Mouse (Mus musculus): ENCODE measurements at regions not wholly inside any gene's neighbourhood (a gene's known extent, or its start where the extent isn't known, plus 50 kb on each side); places are given as distances from the start of the nearest gene placed in this dataset.

GRCm38 (mm10) chr7:111362646-111363045, 279.8 kb upstream of the Eif4g2 start:
- Histone ChIP-seq H3K36me3 (ENCODE audit: control insufficient read depth, insufficient read depth) (no peaks in the 10 kb centered on the region), H3K4me3 (no peak overlapping the region), H3K27me3 (ENCODE audit: control insufficient read depth, insufficient read depth, insufficient read length) (no peaks in the 10 kb centered on the region), H3K4me2 (ENCODE audit: low read depth) (no peak overlapping the region), H3K79me2 (ENCODE audit: control insufficient read depth, insufficient read depth) (no peaks in the 10 kb centered on the region), H3ac (ENCODE audit: control insufficient read depth, insufficient read length) (no peak overlapping the region)
- TF ChIP-seq TCF12 (IDR thresholded peaks at IDR 0.05; ENCODE audit: insufficient read depth, poor library complexity, severe bottlenecking) (no peak), MAX (IDR thresholded peaks at IDR 0.05; ENCODE audit: low read depth) (no peak), MYOD1 (IDR thresholded peaks at IDR 0.05; ENCODE audit: control insufficient read depth in 1 of 3, insufficient read length in 2 of 3, low read depth in 2 of 3) (no peak), REST (IDR thresholded peaks at IDR 0.05; ENCODE audit: insufficient read depth, insufficient read length) (no peak), SRF (IDR thresholded peaks at IDR 0.05; ENCODE audit: control insufficient read depth, insufficient read length, low read depth) (no peak), USF1 (IDR thresholded peaks at IDR 0.05; ENCODE audit: low read depth) (no peak), E2F4 (IDR thresholded peaks at IDR 0.05; ENCODE audit: insufficient read depth) (no peak), CEBPB (IDR thresholded peaks at IDR 0.05; ENCODE audit: insufficient read depth, poor library complexity, severe bottlenecking) (no peak), POLR2AphosphoS2 (IDR thresholded peaks at IDR 0.05; ENCODE audit: insufficient read length, low read depth) (no peak), TCF3 (IDR thresholded peaks at IDR 0.05; ENCODE audit: insufficient read length, low read depth) (no peak), POLR2A (IDR thresholded peaks at IDR 0.05; ENCODE audit: insufficient read length, low read depth) (no peak), MYOG (IDR thresholded peaks at IDR 0.05; ENCODE audit: control insufficient read depth in 1 of 3, insufficient read depth in 1 of 3, insufficient read length in 2 of 3, low read depth in 2 of 3) (no peak)

GRCm38 (mm10) chr7:111355088-111355656, 272.3 kb upstream of the Eif4g2 start:
- no peaks in the 10 kb centered on the region for H3K36me3 ChIP-seq (ENCODE audit: control insufficient read depth, insufficient read depth)
- H3K79me2 ChIP-seq (ENCODE audit: control insufficient read depth, insufficient read depth): no peaks in the 10 kb centered on the region
- no peak overlapping the region for H3ac ChIP-seq (ENCODE audit: control insufficient read depth, insufficient read length)
- no peak overlapping the region for H3K4me3 ChIP-seq
- peak overlapping the region; percentile 10 for H3K4me2 ChIP-seq (ENCODE audit: low read depth)
- TF ChIP-seq MAX (IDR thresholded peaks at IDR 0.05; ENCODE audit: low read depth): no peak
- TF ChIP-seq TCF12 (IDR thresholded peaks at IDR 0.05; ENCODE audit: insufficient read depth, poor library complexity, severe bottlenecking): no peak
- TF ChIP-seq E2F4 (IDR thresholded peaks at IDR 0.05; ENCODE audit: insufficient read depth): no peak
- 0 out of 2 replicates have a peak, but pooled peaks have one; percentile 6 for TF ChIP-seq CEBPB (IDR thresholded peaks at IDR 0.05; ENCODE audit: insufficient read depth, poor library complexity, severe bottlenecking)
- no peak for TF ChIP-seq MYOG (IDR thresholded peaks at IDR 0.05; ENCODE audit: control insufficient read depth in 1 of 3, insufficient read depth in 1 of 3, insufficient read length in 2 of 3, low read depth in 2 of 3)
- no peak for TF ChIP-seq POLR2A (IDR thresholded peaks at IDR 0.05; ENCODE audit: insufficient read length, low read depth)
- no peaks in the 10 kb centered on the region for H3K27me3 ChIP-seq (ENCODE audit: control insufficient read depth, insufficient read depth, insufficient read length)

GRCm38 (mm10) chr7:111354066-111354465, 271.2 kb upstream of the Eif4g2 start:
- TF ChIP-seq TCF12 (IDR thresholded peaks at IDR 0.05; ENCODE audit: insufficient read depth, poor library complexity, severe bottlenecking) (no peak), MAX (IDR thresholded peaks at IDR 0.05; ENCODE audit: low read depth) (no peak), REST (IDR thresholded peaks at IDR 0.05; ENCODE audit: insufficient read depth, insufficient read length) (no peak), SRF (IDR thresholded peaks at IDR 0.05; ENCODE audit: control insufficient read depth, insufficient read length, low read depth) (no peak), POLR2AphosphoS2 (IDR thresholded peaks at IDR 0.05; ENCODE audit: insufficient read length, low read depth) (no peak), MYOD1 (IDR thresholded peaks at IDR 0.05; ENCODE audit: control insufficient read depth in 1 of 3, insufficient read length in 2 of 3, low read depth in 2 of 3) (no peak), CEBPB (IDR thresholded peaks at IDR 0.05; ENCODE audit: insufficient read depth, poor library complexity, severe bottlenecking) (no peak), USF1 (IDR thresholded peaks at IDR 0.05; ENCODE audit: low read depth) (no peak), POLR2A (IDR thresholded peaks at IDR 0.05; ENCODE audit: insufficient read length, low read depth) (no peak), E2F4 (IDR thresholded peaks at IDR 0.05; ENCODE audit: insufficient read depth) (no peak), TCF3 (IDR thresholded peaks at IDR 0.05; ENCODE audit: insufficient read length, low read depth) (no peak), MYOG (IDR thresholded peaks at IDR 0.05; ENCODE audit: control insufficient read depth in 1 of 3, insufficient read depth in 1 of 3, insufficient read length in 2 of 3, low read depth in 2 of 3) (no peak)
- Histone ChIP-seq H3K36me3 (ENCODE audit: control insufficient read depth, insufficient read depth) (no peaks in the 10 kb centered on the region), H3K27me3 (ENCODE audit: control insufficient read depth, insufficient read depth, insufficient read length) (no peaks in the 10 kb centered on the region), H3K4me2 (ENCODE audit: low read depth) (no peak overlapping the region), H3ac (ENCODE audit: control insufficient read depth, insufficient read length) (no peak overlapping the region), H3K4me3 (no peak overlapping the region), H3K79me2 (ENCODE audit: control insufficient read depth, insufficient read depth) (no peaks in the 10 kb centered on the region)

GRCm38 (mm10) chr7:111352176-111352575, 269.3 kb upstream of the Eif4g2 start:
- Histone ChIP-seq H3K27me3 (ENCODE audit: control insufficient read depth, insufficient read depth, insufficient read length) (no peaks in the 10 kb centered on the region), H3K4me3 (no peak overlapping the region), H3ac (ENCODE audit: control insufficient read depth, insufficient read length) (no peak overlapping the region), H3K4me2 (ENCODE audit: low read depth) (no peak overlapping the region), H3K36me3 (ENCODE audit: control insufficient read depth, insufficient read depth) (no peaks in the 10 kb centered on the region), H3K79me2 (ENCODE audit: control insufficient read depth, insufficient read depth) (no peaks in the 10 kb centered on the region)
- TF ChIP-seq POLR2A (IDR thresholded peaks at IDR 0.05; ENCODE audit: insufficient read length, low read depth): no peak

GRCm38 (mm10) chr7:111345117-111345516, 262.3 kb upstream of the Eif4g2 start:
- Histone ChIP-seq H3K79me2 (ENCODE audit: control insufficient read depth, insufficient read depth) (no peaks in the 10 kb centered on the region), H3ac (ENCODE audit: control insufficient read depth, insufficient read length) (no peak overlapping the region), H3K36me3 (ENCODE audit: control insufficient read depth, insufficient read depth) (no peaks in the 10 kb centered on the region), H3K27me3 (ENCODE audit: control insufficient read depth, insufficient read depth, insufficient read length) (no peaks in the 10 kb centered on the region), H3K4me3 (no peak overlapping the region), H3K4me2 (ENCODE audit: low read depth) (no peak overlapping the region)
- TF ChIP-seq CEBPB (IDR thresholded peaks at IDR 0.05; ENCODE audit: insufficient read depth, poor library complexity, severe bottlenecking): no peak
- no peak for TF ChIP-seq E2F4 (IDR thresholded peaks at IDR 0.05; ENCODE audit: insufficient read depth)
- TF ChIP-seq REST (IDR thresholded peaks at IDR 0.05; ENCODE audit: insufficient read depth, insufficient read length): no peak
- TF ChIP-seq TCF3 (IDR thresholded peaks at IDR 0.05; ENCODE audit: insufficient read length, low read depth): no peak
- TF ChIP-seq USF1 (IDR thresholded peaks at IDR 0.05; ENCODE audit: low read depth): no peak
- TF ChIP-seq TCF12 (IDR thresholded peaks at IDR 0.05; ENCODE audit: insufficient read depth, poor library complexity, severe bottlenecking): no peak
- TF ChIP-seq MYOD1 (IDR thresholded peaks at IDR 0.05; ENCODE audit: control insufficient read depth in 1 of 3, insufficient read length in 2 of 3, low read depth in 2 of 3): no peak
- TF ChIP-seq MAX (IDR thresholded peaks at IDR 0.05; ENCODE audit: low read depth): no peak
- TF ChIP-seq SRF (IDR thresholded peaks at IDR 0.05; ENCODE audit: control insufficient read depth, insufficient read length, low read depth): no peak
- TF ChIP-seq MYOG (IDR thresholded peaks at IDR 0.05; ENCODE audit: control insufficient read depth in 1 of 3, insufficient read depth in 1 of 3, insufficient read length in 2 of 3, low read depth in 2 of 3): no peak
- TF ChIP-seq POLR2A (IDR thresholded peaks at IDR 0.05; ENCODE audit: insufficient read length, low read depth): no peak
- no peak for TF ChIP-seq POLR2AphosphoS2 (IDR thresholded peaks at IDR 0.05; ENCODE audit: insufficient read length, low read depth)

Data from myocyte (in vitro differentiated cells).